Mouse (Mus musculus) E14TG2a.4 (cell line): ENCODE results near the gene Sapcd2.

Experiments
- CTCF ChIP-seq: conservative IDR thresholded peaks from 2 replicates; pipeline ENCODE4 v1.5.1; 2014; ENCODE audit warnings: low read length
- NANOG ChIP-seq: IDR thresholded peaks from 2 replicates; pipeline ENCODE4 v1.6.1; 2014; ENCODE audit warnings: borderline replicate concordance, low read length, mixed read lengths

- TF ChIP-seq CTCF (no peak), NANOG (no peak)
These were observed 40.7 kb upstream of the Sapcd2 start for GRCm38 (mm10) chr2:25331470-25331869.
